Mouse (Mus musculus) brain, embryonic 14.5 days (tissue): ENCODE measurements around the gene Tent4b.

Source experiments
- CTCF ChIP-seq: fragments of 200-500 bp; IDR thresholded peaks from 2 replicates; pipeline ENCODE4 v1.5.1; 2012; ENCODE audit warnings: inconsistent platforms, mild to moderate bottlenecking, moderate library complexity, borderline replicate concordance; ENCODE audit not compliant: insufficient read depth, insufficient read length; ENCODE audit errors: extremely low read depth
- POLR2A ChIP-seq: fragments of 200-500 bp; IDR thresholded peaks from 2 replicates; pipeline ENCODE4 v1.6.1; 2012; ENCODE audit warnings: mild to moderate bottlenecking, inconsistent platforms, borderline replicate concordance; ENCODE audit not compliant: poor library complexity, insufficient read depth, insufficient read length, severe bottlenecking; ENCODE audit errors: extremely low read depth

GRCm38 (mm10) chr8:88288622-88289242 is 89.7 kb downstream of the Tent4b start:
- TF ChIP-seq POLR2A (no peak), CTCF (no peak)
